Mouse (Mus musculus) midbrain, embryonic 15.5 days (tissue): ENCODE data around the gene Tmem184c. TPM values are rescaled to one million over a fixed set of nuclear protein-coding genes. Genes with fewer than 3 reads are reported as not detected.

Experiments
- ATAC-seq: fragments of 200-750 bp; cut with Nextera tagmentation; replicated peaks from 2 replicates; pipeline ENCODE4 v1.8.0; 2017; ENCODE audit warnings: moderate TSS enrichment
- H3K27ac ChIP-seq: fragments of 300-500 bp; sonication (generic); 2 replicates; pipeline ENCODE4 v1.5.1; 2015; ENCODE audit warnings: mild to moderate bottlenecking, inconsistent platforms
- H3K27me3 ChIP-seq: fragments of 300-500 bp; sonication (generic); replicated peaks from 2 replicates; pipeline ENCODE4 v1.6.1; 2015; ENCODE audit warnings: inconsistent platforms
- H3K36me3 ChIP-seq: fragments of 300-500 bp; sonication (generic); replicated peaks from 2 replicates; pipeline ENCODE4 v1.6.1; 2015; ENCODE audit warnings: inconsistent platforms
- H3K4me1 ChIP-seq: fragments of 300-500 bp; sonication (generic); 2 replicates; pipeline ENCODE4 v1.6.1; 2015; ENCODE audit warnings: inconsistent platforms
- H3K4me2 ChIP-seq: fragments of 300-500 bp; sonication (generic); 2 replicates; pipeline ENCODE4 v1.6.1; 2015; ENCODE audit warnings: inconsistent platforms, mild to moderate bottlenecking, moderate library complexity
- H3K4me3 ChIP-seq: fragments of 300-500 bp; sonication (generic); 2 replicates; pipeline ENCODE4 v1.5.1; 2015; ENCODE audit warnings: mild to moderate bottlenecking, inconsistent platforms
- H3K9ac ChIP-seq: fragments of 300-500 bp; sonication (generic); 2 replicates; pipeline ENCODE4 v1.6.1; 2015; ENCODE audit warnings: mild to moderate bottlenecking, inconsistent platforms
- H3K9me3 ChIP-seq: fragments of 300-500 bp; sonication (generic); 2 replicates; pipeline ENCODE4 v1.6.1; 2016; ENCODE audit warnings: inconsistent platforms
- WGBS: fragments of 180-500 bp; shearing (Covaris S2); methylation state at CpG from one replicate; pipeline ENCODE4 v1.1.7; 2015; ENCODE audit warnings: mixed read lengths; 5-methylcytosine and 5-hydroxymethylcytosine counted together
- polyA plus RNA-seq: library from polyadenylated mRNA; unstranded; fragments of >200 nt; fragmentation: Nextera tagmentation; extraction: Ambion mirVana; gene quantifications from 2 replicates; pipeline ENCODE4 v1.2.1, GENCODE M21; 2015

The Tmem184c gene
- 61.5 and 65.6 TPM in 2 replicates for polyA plus RNA-seq

- peak within 1 kb of the TSS; percentile 54 for H3K4me2 ChIP-seq
- WGBS: under 1% methylated on average over 36 of the region's 36 CpGs
- peak within 1 kb of the TSS; percentile 86 for H3K27ac ChIP-seq
- peak within 1 kb of the TSS; percentile 79 for H3K9ac ChIP-seq
- H3K9me3 ChIP-seq: no peaks in the 10 kb centered on the region
- peaks cover 22% of the 10 kb centered on the region for H3K4me1 ChIP-seq
- H3K27me3 ChIP-seq: no peaks in the 10 kb centered on the region
- peak within 1 kb of the TSS; percentile 93 for H3K4me3 ChIP-seq
- peak; percentile 99 for ATAC-seq
- H3K36me3 ChIP-seq: 0 out of 2 replicates have a peak, but pooled peaks cover under 1% of the 10 kb centered on the region
Measured at GRCm38 (mm10) chr8:77610374-77610969, at the start of gene Tmem184c. Tmem184c (minus strand) TSS chr8:77610698.

- H3K36me3 ChIP-seq: no peaks in the 10 kb centered on the region
- no peak overlapping the region for H3K9ac ChIP-seq
- H3K4me3 ChIP-seq: no peak overlapping the region
- no peak for ATAC-seq
- H3K27me3 ChIP-seq: no peaks in the 10 kb centered on the region
- no peaks in the 10 kb centered on the region for H3K9me3 ChIP-seq
- H3K4me2 ChIP-seq: no peak overlapping the region
- 83% methylated on average over 4 of the region's 4 CpGs for WGBS
- H3K27ac ChIP-seq: no peak overlapping the region
- no peaks in the 10 kb centered on the region for H3K4me1 ChIP-seq
Measured at GRCm38 (mm10) chr8:77659534-77660080, 49.1 kb upstream of the Tmem184c start.

GRCm38 (mm10) chr8:77658356-77658755 lies 47.9 kb upstream of the Tmem184c start:
- Histone ChIP-seq H3K9ac (no peak overlapping the region), H3K27ac (no peak overlapping the region), H3K4me3 (no peak overlapping the region), H3K4me2 (no peak overlapping the region), H3K36me3 (no peaks in the 10 kb centered on the region), H3K27me3 (no peaks in the 10 kb centered on the region), H3K9me3 (no peaks in the 10 kb centered on the region), H3K4me1 (no peaks in the 10 kb centered on the region)
- 86% methylated on average over 3 of the region's 3 CpGs for WGBS
- no peak for ATAC-seq

- Histone ChIP-seq H3K27ac (no peak overlapping the region), H3K9me3 (no peaks in the 10 kb centered on the region), H3K4me2 (no peak overlapping the region), H3K9ac (no peak overlapping the region), H3K36me3 (no peaks in the 10 kb centered on the region), H3K27me3 (no peaks in the 10 kb centered on the region), H3K4me1 (no peaks in the 10 kb centered on the region), H3K4me3 (no peak overlapping the region)
- 53% methylated on average over 1 of the region's 1 CpGs for WGBS
- no peak for ATAC-seq
Measured at GRCm38 (mm10) chr8:77650646-77651190, 40.2 kb upstream of the Tmem184c start.

GRCm38 (mm10) chr8:77640093-77640839 lies 29.8 kb upstream of the Tmem184c start:
- Histone ChIP-seq H3K27me3 (no peaks in the 10 kb centered on the region), H3K4me2 (no peak overlapping the region), H3K9ac (no peak overlapping the region), H3K4me1 (no peaks in the 10 kb centered on the region), H3K9me3 (no peaks in the 10 kb centered on the region), H3K4me3 (no peak overlapping the region), H3K36me3 (no peaks in the 10 kb centered on the region), H3K27ac (no peak overlapping the region)
- ATAC-seq: no peak
- WGBS: 64% methylated on average over 5 of the region's 5 CpGs

- Histone ChIP-seq H3K27ac (no peak overlapping the region), H3K9me3 (no peaks in the 10 kb centered on the region), H3K4me3 (no peak overlapping the region), H3K4me1 (no peaks in the 10 kb centered on the region), H3K27me3 (no peaks in the 10 kb centered on the region), H3K36me3 (no peaks in the 10 kb centered on the region), H3K4me2 (no peak overlapping the region), H3K9ac (no peak overlapping the region)
- WGBS: 93% methylated on average over 3 of the region's 3 CpGs
- no peak for ATAC-seq
Measured at GRCm38 (mm10) chr8:77637593-77637992, 27.1 kb upstream of the Tmem184c start.

- H3K4me2 ChIP-seq: no peak overlapping the region
- H3K4me1 ChIP-seq: 0 out of 2 replicates have a peak, but pooled peaks cover 3% of the 10 kb centered on the region
- H3K36me3 ChIP-seq: no peaks in the 10 kb centered on the region
- no peak for ATAC-seq
- no peak overlapping the region for H3K27ac ChIP-seq
- no peak overlapping the region for H3K9ac ChIP-seq
- H3K4me3 ChIP-seq: no peak overlapping the region
- WGBS: 82% methylated on average over 5 of the region's 5 CpGs
- H3K27me3 ChIP-seq: no peaks in the 10 kb centered on the region
- H3K9me3 ChIP-seq: no peaks in the 10 kb centered on the region
Measured at GRCm38 (mm10) chr8:77634035-77634434, 23.5 kb upstream of the Tmem184c start.

- ATAC-seq: no peak
- Histone ChIP-seq H3K9ac (no peak overlapping the region), H3K36me3 (no peaks in the 10 kb centered on the region), H3K4me2 (no peak overlapping the region), H3K27ac (no peak overlapping the region), H3K4me1 (0 out of 2 replicates have a peak, but pooled peaks cover 3% of the 10 kb centered on the region), H3K27me3 (no peaks in the 10 kb centered on the region), H3K9me3 (no peaks in the 10 kb centered on the region), H3K4me3 (no peak overlapping the region)
- 92% methylated on average over 2 of the region's 2 CpGs for WGBS
Measured at GRCm38 (mm10) chr8:77633211-77633610, 22.7 kb upstream of the Tmem184c start.

GRCm38 (mm10) chr8:77630691-77631090 lies 20.2 kb upstream of the Tmem184c start:
- 0 out of 2 replicates have a peak, but pooled peaks cover 3% of the 10 kb centered on the region for H3K4me1 ChIP-seq
- no peaks in the 10 kb centered on the region for H3K27me3 ChIP-seq
- H3K9ac ChIP-seq: no peak overlapping the region
- H3K4me2 ChIP-seq: no peak overlapping the region
- 49% methylated on average over 3 of the region's 3 CpGs for WGBS
- H3K36me3 ChIP-seq: no peaks in the 10 kb centered on the region
- H3K4me3 ChIP-seq: no peak overlapping the region
- ATAC-seq: peak; percentile 26; the same call in 1 of the 2 replicates
- no peaks in the 10 kb centered on the region for H3K9me3 ChIP-seq
- no peak overlapping the region for H3K27ac ChIP-seq

GRCm38 (mm10) chr8:77629858-77630537 lies 19.5 kb upstream of the Tmem184c start:
- no peaks in the 10 kb centered on the region for H3K9me3 ChIP-seq
- peak; percentile 97 for ATAC-seq
- no peak overlapping the region for H3K9ac ChIP-seq
- no peaks in the 10 kb centered on the region for H3K36me3 ChIP-seq
- no peaks in the 10 kb centered on the region for H3K27me3 ChIP-seq
- WGBS: 16% methylated on average over 15 of the region's 15 CpGs
- no peak overlapping the region for H3K27ac ChIP-seq
- H3K4me2 ChIP-seq: no peak overlapping the region
- 0 out of 2 replicates have a peak, but pooled peaks cover 3% of the 10 kb centered on the region for H3K4me1 ChIP-seq
- H3K4me3 ChIP-seq: no peak overlapping the region

GRCm38 (mm10) chr8:77623677-77624209 lies 13.2 kb upstream of the Tmem184c start:
- no peaks in the 10 kb centered on the region for H3K9me3 ChIP-seq
- H3K4me1 ChIP-seq: no peaks in the 10 kb centered on the region
- WGBS: 67% methylated on average over 7 of the region's 7 CpGs
- no peak overlapping the region for H3K9ac ChIP-seq
- H3K36me3 ChIP-seq: no peaks in the 10 kb centered on the region
- ATAC-seq: no peak
- no peaks in the 10 kb centered on the region for H3K27me3 ChIP-seq
- H3K27ac ChIP-seq: no peak overlapping the region
- no peak overlapping the region for H3K4me3 ChIP-seq
- no peak overlapping the region for H3K4me2 ChIP-seq

GRCm38 (mm10) chr8:77617916-77618315 lies 7.4 kb upstream of the Tmem184c start:
- 0 out of 2 replicates have a peak, but pooled peaks have one; percentile 30 for ATAC-seq
- no peak overlapping the region for H3K4me2 ChIP-seq
- no peaks in the 10 kb centered on the region for H3K36me3 ChIP-seq
- H3K9me3 ChIP-seq: no peaks in the 10 kb centered on the region
- WGBS: 63% methylated on average over 2 of the region's 2 CpGs
- no peak overlapping the region for H3K27ac ChIP-seq
- H3K9ac ChIP-seq: no peak overlapping the region
- no peaks in the 10 kb centered on the region for H3K27me3 ChIP-seq
- H3K4me1 ChIP-seq: no peaks in the 10 kb centered on the region
- no peak overlapping the region for H3K4me3 ChIP-seq
